Mouse (Mus musculus) ES-E14 (cell line): ENCODE results near the gene Cped1.

ENCODE experiments used
- ZC3H11A ChIP-seq: IDR thresholded peaks from 2 replicates; pipeline ENCODE4 v1.6.1; 2012; ENCODE audit warnings: low read depth, mild to moderate bottlenecking, inconsistent platforms, low read length, borderline replicate concordance
- ZNF384 ChIP-seq: IDR thresholded peaks from 2 replicates; pipeline ENCODE4 v1.6.1; 2012; ENCODE audit warnings: low read depth, low read length, inconsistent platforms

DNA sequence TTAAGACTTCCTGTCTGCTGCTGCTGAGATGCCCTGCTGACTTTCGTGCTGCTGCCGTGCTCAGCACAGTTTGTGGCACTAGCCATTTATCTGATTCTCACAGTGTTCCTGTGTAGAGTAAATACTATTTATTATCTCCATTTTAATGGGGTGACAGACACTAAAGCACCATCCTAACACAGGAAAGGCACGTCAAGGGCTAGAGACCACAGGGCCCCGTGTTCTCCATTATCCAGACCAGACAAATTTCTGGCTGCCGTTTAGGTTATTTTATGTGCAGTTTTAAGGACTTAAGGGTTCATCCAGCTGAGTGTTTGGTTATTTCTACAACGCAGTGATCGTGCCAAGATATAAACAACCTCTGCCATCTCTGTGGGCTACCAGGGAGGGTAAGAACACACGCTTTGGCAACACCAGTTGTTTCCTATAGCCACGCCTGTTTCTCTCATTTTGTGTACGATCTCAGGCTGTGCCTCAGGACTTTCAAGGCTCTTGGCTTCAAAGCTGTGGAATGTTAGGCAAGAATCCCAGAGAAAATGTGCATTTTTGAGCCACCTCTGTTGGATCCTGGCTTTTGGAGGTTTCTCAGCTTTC is 149.4 kb downstream of the Cped1 start:
- TF ChIP-seq ZNF384 (no peak), ZC3H11A (no peak)
